Mouse (Mus musculus): ENCODE measurements around the gene Dguok. TPM values are rescaled to one million over a fixed set of nuclear protein-coding genes. Genes with fewer than 3 reads are reported as not detected.

The Dguok gene
- polyA plus RNA-seq, 1 experiment from 2014 or later = 69.7 TPM

DNA sequence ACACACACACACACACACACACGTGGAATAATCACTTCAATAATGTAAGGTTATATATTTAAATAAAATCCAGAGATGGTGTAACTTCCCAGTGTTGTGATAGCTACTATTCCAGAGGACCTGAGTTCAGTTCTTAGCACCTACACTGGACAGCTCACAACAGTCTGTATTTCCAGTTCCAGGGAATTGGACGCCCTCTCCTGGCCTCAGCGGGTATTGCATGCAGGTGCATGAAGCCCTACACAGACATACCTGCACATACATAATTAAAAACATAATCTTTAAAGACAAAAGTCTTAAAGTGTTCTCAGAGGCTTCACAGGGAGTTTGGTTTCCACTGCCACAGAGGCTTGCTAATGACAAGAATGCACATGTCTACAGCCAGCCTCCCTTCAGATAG is 6.3 kb downstream of the Dguok start:
- H3K27ac ChIP-seq (ENCODE audit: low read depth) = no peak overlapping the region
- no peak overlapping the region for H3K4me2 ChIP-seq
- no peaks in the 10 kb centered on the region for H3K4me1 ChIP-seq (ENCODE audit: insufficient read depth)
- H3K27me3 ChIP-seq (ENCODE audit: insufficient read depth, low read length) = no peaks in the 10 kb centered on the region
- TF ChIP-seq CTCF (IDR thresholded peaks at IDR 0.05; ENCODE audit: low read depth) = peak; percentile 59
- no peak for ATAC-seq (ENCODE audit: insufficient read depth)
- WGBS = 61% methylated on average over 3 of the region's 3 CpGs
- DNase-seq = no peak
- H3K9me3 ChIP-seq (ENCODE audit: low read depth, low read length) = no peaks in the 10 kb centered on the region
- H3K36me3 ChIP-seq (ENCODE audit: insufficient read depth) = 0 out of 2 replicates have a peak, but pooled peaks cover 4% of the 10 kb centered on the region
- no peak overlapping the region for H3K9ac ChIP-seq
- no peak overlapping the region for H3K4me3 ChIP-seq (ENCODE audit: low read depth, low read length)

DNA sequence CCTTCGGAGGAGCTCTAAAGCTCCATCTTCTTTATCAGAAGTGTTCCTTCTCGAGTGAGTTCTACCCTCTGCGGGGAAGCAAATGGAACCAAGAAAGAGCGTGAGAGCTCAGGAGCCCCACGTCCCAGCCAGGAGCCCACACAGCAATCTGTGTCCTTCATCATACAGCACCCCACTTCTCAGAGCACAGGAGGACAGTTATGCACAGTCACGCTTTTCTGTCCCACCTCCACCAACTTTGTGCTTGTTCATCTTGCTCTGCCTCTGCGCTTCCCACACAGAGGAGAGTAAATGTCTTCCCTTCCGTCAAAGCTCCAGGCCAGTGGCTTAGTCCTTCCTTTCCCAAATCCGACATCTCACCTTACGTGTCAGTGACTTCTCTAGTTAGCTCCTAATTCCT is 7.7 kb downstream of the Dguok start:
- Histone ChIP-seq H3K36me3 (ENCODE audit: insufficient read depth) (peaks cover 9% of the 10 kb centered on the region; the same call in 1 of the 2 replicates), H3K27ac (ENCODE audit: low read depth) (no peak overlapping the region), H3K4me1 (ENCODE audit: insufficient read depth) (no peaks in the 10 kb centered on the region), H3K4me3 (ENCODE audit: low read depth, low read length) (no peak overlapping the region), H3K4me2 (no peak overlapping the region), H3K27me3 (ENCODE audit: insufficient read depth, low read length) (no peaks in the 10 kb centered on the region), H3K9me3 (ENCODE audit: low read depth, low read length) (no peaks in the 10 kb centered on the region), H3K9ac (no peak overlapping the region)
- DNase-seq (no peak), ATAC-seq (ENCODE audit: insufficient read depth) (no peak)
- 91% methylated on average over 10 of the region's 10 CpGs for WGBS
- no peak for TF ChIP-seq CTCF (IDR thresholded peaks at IDR 0.05; ENCODE audit: low read depth)

DNA sequence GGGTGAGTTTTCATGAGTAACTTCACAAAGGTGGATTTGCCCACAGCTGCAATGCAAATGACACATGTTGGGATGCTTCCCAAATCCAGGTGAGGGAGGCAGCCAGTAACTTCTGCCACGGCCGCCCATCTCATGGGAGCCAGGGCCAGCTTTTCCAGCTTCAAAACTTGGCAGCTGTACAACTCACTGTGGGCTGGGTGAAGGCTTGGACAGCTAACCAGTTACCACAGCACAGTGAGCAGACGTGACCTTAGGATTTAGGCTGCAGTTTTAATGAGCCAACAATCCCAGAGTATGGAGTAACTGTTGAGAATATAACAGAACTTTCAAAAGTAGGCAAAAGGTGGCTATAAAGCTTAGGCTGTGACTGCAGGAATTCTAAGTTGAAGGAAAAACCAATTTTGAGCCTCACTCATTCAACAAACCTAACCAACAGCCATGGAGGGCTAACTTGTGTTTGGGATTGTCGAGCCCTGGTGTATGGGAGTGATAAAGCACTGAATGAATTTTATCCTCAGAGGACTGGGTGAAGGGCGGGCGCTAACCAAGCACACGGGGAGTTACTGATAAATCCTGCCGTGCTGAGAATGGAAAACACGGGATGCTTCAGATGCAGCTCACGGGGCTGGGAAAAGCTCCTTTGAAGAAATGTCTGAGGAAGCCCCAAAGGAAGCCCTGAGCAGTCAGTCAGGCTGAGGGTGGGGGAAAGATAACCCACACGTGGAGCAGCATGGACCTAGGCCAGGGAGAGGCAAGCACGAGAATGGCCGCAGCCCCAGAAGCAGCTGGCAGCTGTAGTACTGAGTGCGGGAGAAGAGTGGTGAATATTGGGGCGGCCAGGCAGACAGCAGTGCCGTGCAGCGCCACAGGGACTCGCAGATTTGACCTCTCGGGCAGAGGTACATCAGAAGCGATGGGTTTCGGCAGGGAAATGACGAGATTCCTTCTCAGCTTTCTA is 9.7 kb downstream of the Dguok start:
- Histone ChIP-seq H3K9me3 (ENCODE audit: low read depth, low read length) (no peaks in the 10 kb centered on the region), H3K27me3 (ENCODE audit: insufficient read depth, low read length) (no peaks in the 10 kb centered on the region), H3K4me2 (no peak overlapping the region), H3K9ac (no peak overlapping the region), H3K36me3 (ENCODE audit: insufficient read depth) (peaks cover 16% of the 10 kb centered on the region; the same call in 1 of the 2 replicates), H3K4me3 (ENCODE audit: low read depth, low read length) (no peak overlapping the region), H3K4me1 (ENCODE audit: insufficient read depth) (no peaks in the 10 kb centered on the region), H3K27ac (ENCODE audit: low read depth) (no peak overlapping the region)
- 72% methylated on average over 22 of the region's 22 CpGs for WGBS
- TF ChIP-seq CTCF (IDR thresholded peaks at IDR 0.05; ENCODE audit: low read depth) = no peak
- no peak for ATAC-seq (ENCODE audit: insufficient read depth)
- DNase-seq = peak; percentile 33

DNA sequence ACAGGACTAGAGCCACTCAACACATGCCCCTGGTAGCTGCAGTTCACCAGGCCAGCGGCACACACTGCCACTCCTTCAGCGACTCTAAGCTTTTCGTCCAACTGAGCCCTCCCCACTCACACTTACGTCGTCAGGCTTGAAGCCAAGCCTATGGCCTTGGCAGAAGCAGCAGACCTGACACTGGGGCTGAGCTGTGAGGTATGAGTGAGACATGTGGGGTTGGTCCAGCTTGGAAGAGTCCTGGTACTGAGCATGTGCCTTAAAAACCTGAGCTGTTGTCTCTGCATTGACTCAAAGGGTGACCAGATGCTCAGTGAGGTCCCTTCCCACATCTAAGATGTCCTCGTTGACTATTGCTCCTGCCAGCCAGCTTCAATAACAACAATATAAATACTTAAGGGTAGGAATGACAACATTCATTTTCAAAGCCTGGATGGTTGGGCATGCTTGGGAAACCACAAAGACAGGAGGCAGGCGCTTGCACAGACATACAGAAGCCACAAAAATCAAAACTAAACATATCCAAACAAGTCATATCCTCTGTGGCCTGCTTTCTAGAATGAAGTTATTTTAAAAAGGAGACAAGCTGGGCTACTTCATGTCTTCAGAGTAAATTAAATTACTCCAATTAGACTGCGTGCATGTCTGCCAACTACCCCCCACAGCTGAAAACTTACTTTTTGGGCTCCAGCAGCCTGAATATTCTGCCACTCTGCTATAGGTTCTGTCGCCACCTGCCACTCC is 10.6 kb downstream of the Dguok start:
- Histone ChIP-seq H3K9me3 (ENCODE audit: low read depth, low read length) (no peaks in the 10 kb centered on the region), H3K9ac (no peak overlapping the region), H3K36me3 (ENCODE audit: insufficient read depth) (peaks cover 16% of the 10 kb centered on the region; the same call in 1 of the 2 replicates), H3K27ac (ENCODE audit: low read depth) (no peak overlapping the region), H3K4me2 (no peak overlapping the region), H3K4me3 (ENCODE audit: low read depth, low read length) (no peak overlapping the region), H3K4me1 (ENCODE audit: insufficient read depth) (no peaks in the 10 kb centered on the region), H3K27me3 (ENCODE audit: insufficient read depth, low read length) (no peaks in the 10 kb centered on the region)
- peak; percentile 76 for DNase-seq
- WGBS = 75% methylated on average over 9 of the region's 9 CpGs
- no peak for TF ChIP-seq CTCF (IDR thresholded peaks at IDR 0.05; ENCODE audit: low read depth)
- ATAC-seq (ENCODE audit: insufficient read depth) = peak; percentile 63; the same call in 1 of the 2 replicates

DNA sequence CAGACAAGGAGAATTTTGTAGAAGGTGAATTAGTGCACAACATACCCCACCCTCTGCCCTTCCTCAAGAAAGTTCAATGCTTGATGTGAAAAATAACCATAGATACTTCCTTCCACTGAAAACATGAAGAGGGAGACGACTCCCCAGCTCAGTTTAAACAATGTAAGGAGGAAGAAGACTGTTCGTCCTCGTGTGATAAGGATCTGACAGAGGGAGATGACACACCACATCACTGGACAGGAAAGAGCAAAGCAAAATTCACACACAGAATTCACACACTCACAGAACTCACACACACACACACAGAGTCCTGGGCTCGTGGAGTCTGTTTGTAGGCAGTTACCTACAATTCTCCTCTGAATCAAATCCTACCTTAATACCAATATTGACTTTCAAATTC is 16.1 kb downstream of the Dguok start:
- Histone ChIP-seq H3K4me1 (ENCODE audit: insufficient read depth) (no peaks in the 10 kb centered on the region), H3K9me3 (ENCODE audit: low read depth, low read length) (no peaks in the 10 kb centered on the region), H3K36me3 (ENCODE audit: insufficient read depth) (peaks cover 64% of the 10 kb centered on the region), H3K4me2 (no peak overlapping the region), H3K27me3 (ENCODE audit: insufficient read depth, low read length) (no peaks in the 10 kb centered on the region), H3K27ac (ENCODE audit: low read depth) (no peak overlapping the region), H3K9ac (no peak overlapping the region), H3K4me3 (ENCODE audit: low read depth, low read length) (no peak overlapping the region)
- ATAC-seq (ENCODE audit: insufficient read depth) (no peak), DNase-seq (no peak)
- TF ChIP-seq CTCF (IDR thresholded peaks at IDR 0.05; ENCODE audit: low read depth) = no peak
- WGBS = 58% methylated on average over 4 of the region's 4 CpGs

DNA sequence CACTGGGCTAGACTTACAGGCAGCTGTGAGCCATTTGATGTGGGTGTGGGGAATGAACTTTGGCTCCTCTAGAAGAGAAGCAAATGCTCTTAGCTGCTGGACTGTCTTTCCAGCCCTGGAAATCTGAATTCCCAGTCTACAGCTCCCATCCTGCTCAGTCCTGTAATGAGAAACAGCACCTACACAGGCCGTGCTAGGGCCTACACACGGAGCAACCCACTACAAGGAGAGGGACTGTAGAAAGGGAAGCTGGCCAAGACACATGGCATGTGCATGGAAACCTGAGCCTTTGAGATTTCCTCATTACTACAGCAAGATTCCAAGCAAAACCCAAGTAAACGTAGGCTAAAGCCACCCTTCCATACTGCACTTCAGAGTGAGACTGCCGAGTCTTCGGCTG is 18.6 kb downstream of the Dguok start:
- H3K36me3 ChIP-seq (ENCODE audit: insufficient read depth) = peaks cover 70% of the 10 kb centered on the region
- no peaks in the 10 kb centered on the region for H3K27me3 ChIP-seq (ENCODE audit: insufficient read depth, low read length)
- H3K4me2 ChIP-seq = no peak overlapping the region
- H3K4me3 ChIP-seq (ENCODE audit: low read depth, low read length) = no peak overlapping the region
- 82% methylated on average over 5 of the region's 5 CpGs for WGBS
- TF ChIP-seq CTCF (IDR thresholded peaks at IDR 0.05; ENCODE audit: low read depth) = no peak
- no peaks in the 10 kb centered on the region for H3K4me1 ChIP-seq (ENCODE audit: insufficient read depth)
- no peaks in the 10 kb centered on the region for H3K9me3 ChIP-seq (ENCODE audit: low read depth, low read length)
- DNase-seq = no peak
- no peak overlapping the region for H3K27ac ChIP-seq (ENCODE audit: low read depth)
- ATAC-seq (ENCODE audit: insufficient read depth) = no peak
- no peak overlapping the region for H3K9ac ChIP-seq

DNA sequence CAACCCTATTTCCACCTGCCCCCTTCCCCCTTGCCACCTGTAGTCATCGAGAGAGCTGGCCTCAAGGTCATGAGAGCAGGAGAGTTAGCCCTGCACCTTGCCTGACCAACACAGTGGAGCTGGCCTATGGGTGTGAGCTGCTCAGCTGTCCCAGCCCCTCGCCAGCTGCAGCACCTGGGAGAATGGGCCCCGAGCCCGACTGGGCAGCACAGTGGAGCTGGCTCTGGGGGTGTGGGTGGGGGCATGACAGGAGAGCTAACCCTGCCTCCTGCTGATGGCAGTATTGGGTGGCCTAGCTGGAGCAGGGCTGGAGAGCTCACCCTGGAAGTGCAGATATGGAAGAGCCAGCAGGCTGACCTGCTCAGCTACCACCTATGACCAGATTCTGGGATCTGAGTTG is 19.5 kb downstream of the Dguok start:
- no peak for TF ChIP-seq CTCF (IDR thresholded peaks at IDR 0.05; ENCODE audit: low read depth)
- H3K27me3 ChIP-seq (ENCODE audit: insufficient read depth, low read length) = no peaks in the 10 kb centered on the region
- no peak overlapping the region for H3K27ac ChIP-seq (ENCODE audit: low read depth)
- no peak overlapping the region for H3K4me2 ChIP-seq
- ATAC-seq (ENCODE audit: insufficient read depth) (no peak), DNase-seq (no peak)
- 87% methylated on average over 4 of the region's 4 CpGs for WGBS
- H3K36me3 ChIP-seq (ENCODE audit: insufficient read depth) = peaks cover 71% of the 10 kb centered on the region
- H3K4me3 ChIP-seq (ENCODE audit: low read depth, low read length) = no peak overlapping the region
- peaks cover 6% of the 10 kb centered on the region; the same call in 1 of the 2 replicates for H3K4me1 ChIP-seq (ENCODE audit: insufficient read depth)
- H3K9ac ChIP-seq = no peak overlapping the region
- H3K9me3 ChIP-seq (ENCODE audit: low read depth, low read length) = no peaks in the 10 kb centered on the region
